Mouse (Mus musculus) liver, embryonic 16.5 days (tissue): ENCODE measurements around the gene Slc34a1. TPM values are rescaled to one million over a fixed set of nuclear protein-coding genes. Genes with fewer than 3 reads are reported as not detected.

Source experiments
- ATAC-seq: fragments of 200-750 bp; cut with Nextera tagmentation; 2 replicates; pipeline ENCODE4 v1.8.0; 2017; ENCODE audit warnings: low read depth, mild to moderate bottlenecking, moderate number of reproducible peaks, moderate library complexity
- H3K27ac ChIP-seq: fragments of 300-500 bp; sonication (generic); 2 replicates; pipeline ENCODE4 v1.5.1; 2014; ENCODE audit warnings: mild to moderate bottlenecking, low read length
- H3K27me3 ChIP-seq: fragments of 300-500 bp; sonication (generic); 2 replicates; pipeline ENCODE4 v1.6.1; 2014; ENCODE audit warnings: low read depth, low read length, mixed read lengths; ENCODE audit not compliant: control insufficient read depth, insufficient read depth
- H3K36me3 ChIP-seq: fragments of 300-500 bp; sonication (generic); 2 replicates; pipeline ENCODE4 v1.6.1; 2014; ENCODE audit warnings: mild to moderate bottlenecking; ENCODE audit not compliant: control insufficient read depth, insufficient read depth
- H3K4me1 ChIP-seq: fragments of 300-500 bp; sonication (generic); 2 replicates; pipeline ENCODE4 v1.6.1; 2014; ENCODE audit warnings: low read depth, low read length, mixed read lengths; ENCODE audit not compliant: control insufficient read depth
- H3K4me2 ChIP-seq: fragments of 300-500 bp; sonication (generic); 2 replicates; pipeline ENCODE4 v1.6.1; 2014; ENCODE audit warnings: low read depth, low read length, mixed read lengths
- H3K4me3 ChIP-seq: fragments of 300-500 bp; sonication (generic); 2 replicates; pipeline ENCODE4 v1.5.1; 2014; ENCODE audit warnings: low read depth, mild to moderate bottlenecking, low read length
- H3K9ac ChIP-seq: fragments of 300-500 bp; sonication (generic); 2 replicates; pipeline ENCODE4 v1.6.1; 2014; ENCODE audit warnings: low read depth, low read length
- H3K9me3 ChIP-seq: fragments of 300-500 bp; sonication (generic); replicated peaks from 2 replicates; pipeline ENCODE4 v1.6.1; 2016; ENCODE audit warnings: low read length; ENCODE audit not compliant: control insufficient read depth
- WGBS: fragments of 180-500 bp; shearing (Covaris S2); extraction: QIAGEN DNeasy Blood & Tissue Kit; methylation state at CpG from one replicate; pipeline ENCODE4 v1.1.7; 2014; ENCODE audit not compliant: insufficient replicate concordance; 5-methylcytosine and 5-hydroxymethylcytosine counted together
- polyA plus RNA-seq: library from polyadenylated mRNA; unstranded; fragments of >200 nt; fragmentation: Nextera tagmentation; extraction: Ambion mirVana; gene quantifications from 2 replicates; pipeline ENCODE4 v1.2.1, GENCODE M21; 2015

Gene Slc34a1
- polyA plus RNA-seq, 1 experiment from 2014 or later = not detected

GRCm38 (mm10) chr13:55446483-55447105, 48.6 kb downstream of the Slc34a1 start:
- H3K27ac ChIP-seq = peak overlapping the region; percentile 97
- peaks cover 15% of the 10 kb centered on the region for H3K36me3 ChIP-seq
- peaks cover 53% of the 10 kb centered on the region for H3K4me1 ChIP-seq
- H3K9me3 ChIP-seq = no peaks in the 10 kb centered on the region
- peak overlapping the region; percentile 89 for H3K4me2 ChIP-seq
- peak; percentile 37 for ATAC-seq
- no peaks in the 10 kb centered on the region for H3K27me3 ChIP-seq
- WGBS = 48% methylated on average over 6 of the region's 6 CpGs
- H3K9ac ChIP-seq = peak overlapping the region; percentile 94
- H3K4me3 ChIP-seq = peak overlapping the region; percentile 84

DNA sequence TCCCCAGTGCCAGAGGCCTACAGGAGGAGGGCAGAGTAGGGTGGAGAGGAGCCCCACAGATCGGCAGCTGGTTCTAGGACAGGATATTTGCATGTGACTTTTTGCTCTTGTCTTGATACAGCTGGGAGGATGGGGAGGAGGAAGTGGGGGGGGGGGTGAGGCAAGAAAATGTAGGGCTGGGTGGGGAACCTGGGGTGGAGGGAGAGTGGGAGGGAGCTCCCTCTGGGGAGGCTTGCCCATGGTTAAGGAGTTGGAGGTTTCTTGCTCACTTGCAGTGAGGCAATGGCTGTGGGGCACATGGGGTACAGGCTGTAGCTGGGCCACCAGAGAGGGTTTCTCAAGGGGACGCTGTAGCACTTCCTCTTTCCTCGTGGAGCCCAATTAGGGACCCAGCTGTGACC, 49.6 kb downstream of the Slc34a1 start:
- ATAC-seq = no peak
- H3K4me2 ChIP-seq = peak overlapping the region; percentile 89
- H3K9me3 ChIP-seq = no peaks in the 10 kb centered on the region
- H3K9ac ChIP-seq = peak overlapping the region; percentile 94
- H3K4me1 ChIP-seq = peaks cover 53% of the 10 kb centered on the region
- peak overlapping the region; percentile 97 for H3K27ac ChIP-seq
- H3K36me3 ChIP-seq = peaks cover 25% of the 10 kb centered on the region
- no peaks in the 10 kb centered on the region for H3K27me3 ChIP-seq
- WGBS = 17% methylated on average over 3 of the region's 3 CpGs
- H3K4me3 ChIP-seq = peak overlapping the region; percentile 84

GRCm38 (mm10) chr13:55448131-55448530, 50.1 kb downstream of the Slc34a1 start:
- Histone ChIP-seq H3K4me1 (peaks cover 53% of the 10 kb centered on the region), H3K27me3 (no peaks in the 10 kb centered on the region), H3K4me3 (no peak overlapping the region), H3K27ac (no peak overlapping the region), H3K9ac (no peak overlapping the region), H3K4me2 (0 out of 2 replicates have a peak overlapping the region, but pooled peaks have one; percentile 0), H3K9me3 (no peaks in the 10 kb centered on the region), H3K36me3 (peaks cover 31% of the 10 kb centered on the region)
- WGBS = 80% methylated on average over 5 of the region's 5 CpGs
- no peak for ATAC-seq

GRCm38 (mm10) chr13:55449205-55449604, 51.2 kb downstream of the Slc34a1 start:
- peaks cover 38% of the 10 kb centered on the region for H3K36me3 ChIP-seq
- H3K27ac ChIP-seq = peak overlapping the region; percentile 35; the same call in 1 of the 2 replicates
- H3K27me3 ChIP-seq = no peaks in the 10 kb centered on the region
- H3K9me3 ChIP-seq = no peaks in the 10 kb centered on the region
- no peak for ATAC-seq
- H3K4me2 ChIP-seq = peak overlapping the region; percentile 15; the same call in 1 of the 2 replicates
- no peak overlapping the region for H3K4me3 ChIP-seq
- WGBS = 80% methylated on average over 9 of the region's 9 CpGs
- H3K9ac ChIP-seq = no peak overlapping the region
- H3K4me1 ChIP-seq = peaks cover 45% of the 10 kb centered on the region

DNA sequence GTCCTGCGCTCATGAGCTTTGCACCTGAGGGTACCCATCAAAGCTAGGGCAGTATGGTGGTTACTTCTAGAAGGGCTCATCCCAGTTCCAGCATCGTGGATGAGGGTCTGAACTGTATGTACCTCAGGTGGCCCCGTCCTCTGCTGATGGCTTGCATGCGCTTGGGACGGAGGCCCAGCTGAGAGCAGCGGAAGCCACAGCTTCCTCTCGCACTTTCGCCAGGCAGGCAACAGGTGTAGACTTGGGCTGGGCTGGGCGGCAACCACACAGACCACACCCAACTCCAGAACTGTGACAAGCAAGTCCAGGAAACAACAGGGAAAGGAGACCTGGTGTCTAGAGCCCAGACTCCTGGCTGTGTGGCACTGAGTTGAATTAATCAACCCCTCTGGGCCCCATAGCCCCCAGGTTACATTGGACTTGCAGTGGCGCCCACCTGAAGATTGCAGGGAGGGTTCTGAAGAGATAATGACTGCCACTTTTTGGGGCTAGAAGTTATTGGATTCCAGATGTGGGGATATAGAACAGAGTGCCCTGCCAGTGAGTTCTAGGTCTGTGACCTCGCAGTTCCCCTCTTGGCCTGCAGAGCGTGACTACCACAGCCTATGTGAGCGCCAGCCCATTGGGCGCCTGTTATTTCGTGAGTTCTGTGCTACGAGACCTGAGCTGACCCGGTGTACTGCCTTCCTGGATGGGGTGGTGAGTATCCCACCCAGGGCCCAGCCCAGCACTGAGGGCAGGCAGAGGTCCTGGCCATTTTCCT, 51.9 kb downstream of the Slc34a1 start:
- Histone ChIP-seq H3K27me3 (no peaks in the 10 kb centered on the region), H3K27ac (peak overlapping the region; percentile 37), H3K9me3 (no peaks in the 10 kb centered on the region), H3K4me3 (no peak overlapping the region), H3K36me3 (peaks cover 43% of the 10 kb centered on the region), H3K4me2 (peak overlapping the region; percentile 15), H3K9ac (no peak overlapping the region), H3K4me1 (peaks cover 42% of the 10 kb centered on the region)
- no peak for ATAC-seq
- WGBS = 65% methylated on average over 17 of the region's 17 CpGs

DNA sequence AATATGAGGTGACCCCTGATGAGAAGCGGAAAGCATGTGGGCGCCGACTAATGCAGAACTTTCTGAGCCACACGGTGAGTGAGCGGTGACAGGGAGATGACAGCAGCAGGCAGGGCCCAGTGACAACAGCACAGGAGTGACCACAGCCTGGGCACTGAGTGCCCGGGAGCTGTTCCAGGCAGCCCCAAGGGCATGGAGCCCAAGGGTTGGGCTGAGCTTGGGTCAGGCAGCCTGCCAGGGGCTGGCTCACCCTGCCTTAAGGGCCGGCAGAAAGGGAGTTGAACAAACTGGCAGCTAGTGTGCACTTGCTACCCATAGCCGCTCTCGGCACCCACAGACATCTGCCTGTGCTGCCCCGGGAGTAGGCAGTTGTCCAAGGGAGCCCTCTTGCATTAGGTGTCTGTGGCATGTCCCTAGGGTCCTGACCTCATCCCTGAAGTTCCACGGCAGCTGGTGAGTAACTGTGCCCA, 52.6 kb downstream of the Slc34a1 start:
- Histone ChIP-seq H3K27ac (no peak overlapping the region), H3K36me3 (peaks cover 43% of the 10 kb centered on the region), H3K9ac (peak overlapping the region; percentile 6; the same call in 1 of the 2 replicates), H3K4me3 (no peak overlapping the region), H3K4me2 (no peak overlapping the region), H3K4me1 (peaks cover 42% of the 10 kb centered on the region), H3K9me3 (no peaks in the 10 kb centered on the region), H3K27me3 (no peaks in the 10 kb centered on the region)
- no peak for ATAC-seq
- 87% methylated on average over 11 of the region's 11 CpGs for WGBS

DNA sequence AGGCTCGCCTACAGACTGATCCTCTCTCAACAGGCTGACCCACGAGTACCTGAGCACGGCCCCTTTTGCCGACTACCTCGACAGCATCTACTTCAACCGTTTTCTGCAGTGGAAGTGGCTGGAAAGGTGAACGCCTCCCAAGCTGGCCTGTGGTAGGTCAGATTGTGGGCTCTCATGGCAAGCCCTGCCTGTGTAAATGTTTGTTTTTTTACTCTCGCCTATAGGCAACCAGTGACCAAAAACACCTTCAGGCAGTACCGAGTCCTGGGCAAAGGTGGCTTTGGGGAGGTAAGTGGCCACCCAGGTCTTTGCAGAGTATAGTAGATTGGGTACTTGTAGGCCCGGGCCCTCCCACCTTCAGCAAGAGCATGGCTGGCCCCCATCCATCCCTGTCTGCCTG, 53.3 kb downstream of the Slc34a1 start:
- H3K4me1 ChIP-seq = peaks cover 38% of the 10 kb centered on the region
- no peak overlapping the region for H3K27ac ChIP-seq
- no peak overlapping the region for H3K4me2 ChIP-seq
- H3K27me3 ChIP-seq = no peaks in the 10 kb centered on the region
- no peak overlapping the region for H3K9ac ChIP-seq
- 78% methylated on average over 10 of the region's 10 CpGs for WGBS
- ATAC-seq = no peak
- H3K36me3 ChIP-seq = peaks cover 43% of the 10 kb centered on the region
- no peaks in the 10 kb centered on the region for H3K9me3 ChIP-seq
- no peak overlapping the region for H3K4me3 ChIP-seq

DNA sequence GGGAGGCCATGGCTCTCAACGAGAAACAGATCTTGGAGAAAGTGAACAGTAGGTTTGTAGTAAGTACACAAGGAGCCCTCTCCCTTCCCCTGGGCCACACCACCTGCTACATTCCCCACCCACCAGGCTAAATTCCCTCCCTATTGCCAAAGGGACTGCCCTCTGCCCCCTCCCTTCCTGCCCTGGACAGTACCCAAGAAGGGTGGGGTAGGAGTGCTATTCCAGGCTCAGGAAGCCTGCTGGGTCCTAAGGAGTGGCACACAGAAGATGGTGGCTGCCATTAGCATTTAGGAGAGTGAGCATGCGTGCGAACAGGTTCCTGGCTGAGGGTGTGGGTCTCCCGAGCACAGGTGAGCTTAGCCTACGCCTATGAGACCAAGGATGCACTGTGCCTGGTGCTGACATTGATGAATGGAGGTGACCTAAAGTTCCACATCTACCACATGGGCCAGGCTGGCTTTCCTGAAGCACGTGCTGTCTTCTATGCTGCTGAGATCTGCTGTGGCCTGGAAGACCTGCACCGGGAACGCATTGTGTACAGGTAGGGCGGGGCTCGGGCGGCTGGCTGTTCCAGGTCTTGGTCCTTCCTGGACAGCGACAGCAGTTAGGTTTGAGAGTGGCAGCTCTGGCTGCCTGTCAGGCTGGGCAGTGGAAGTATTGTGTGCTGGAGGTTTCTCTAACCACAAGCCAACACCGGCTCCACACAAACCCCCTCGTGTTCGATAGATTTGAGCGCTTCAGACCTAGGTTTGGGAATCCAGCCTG, 54.0 kb downstream of the Slc34a1 start:
- ATAC-seq = no peak
- 90% methylated on average over 16 of the region's 16 CpGs for WGBS
- Histone ChIP-seq H3K27ac (no peak overlapping the region), H3K9me3 (no peaks in the 10 kb centered on the region), H3K4me3 (no peak overlapping the region), H3K9ac (no peak overlapping the region), H3K27me3 (no peaks in the 10 kb centered on the region), H3K4me2 (no peak overlapping the region), H3K36me3 (peaks cover 43% of the 10 kb centered on the region), H3K4me1 (peaks cover 31% of the 10 kb centered on the region)
